Mouse (Mus musculus) embryonic facial prominence, embryonic 10.5 days (tissue): ENCODE data around the gene Dhx40. TPM values are rescaled to one million over a fixed set of nuclear protein-coding genes. Genes with fewer than 3 reads are reported as not detected.
A peak's percentile ranks its signal among the peaks of the same experiment; 100 is the strongest.
"Not testable (repeated sequence)": the region's sequence is repeated elsewhere in the genome, so short reads cannot be mapped to it uniquely, and the experiment has no call there.

Source experiments
- DNase-seq: peaks from one replicate; pipeline ENCODE4 v3.0.0-alpha.2; 2017; ENCODE audit warnings: low spot score
- H3K27ac ChIP-seq: fragments of 300-500 bp; sonication (generic); replicated peaks from 2 replicates; pipeline ENCODE4 v1.5.1; 2016; ENCODE audit warnings: mild to moderate bottlenecking
- H3K27me3 ChIP-seq: fragments of 300-500 bp; sonication (generic); replicated peaks from 2 replicates; pipeline ENCODE4 v1.6.1; 2016; ENCODE audit warnings: low read depth, mild to moderate bottlenecking; ENCODE audit not compliant: poor library complexity, severe bottlenecking
- H3K36me3 ChIP-seq: fragments of 300-500 bp; sonication (generic); replicated peaks from 2 replicates; pipeline ENCODE4 v1.6.1; 2016; ENCODE audit warnings: mild to moderate bottlenecking, moderate library complexity
- H3K4me1 ChIP-seq: fragments of 300-500 bp; sonication (generic); 2 replicates; pipeline ENCODE4 v1.6.1; 2016
- H3K4me3 ChIP-seq: fragments of 300-500 bp; sonication (generic); 2 replicates; pipeline ENCODE4 v1.5.1; 2016; ENCODE audit warnings: mild to moderate bottlenecking, moderate library complexity
- H3K9me3 ChIP-seq: fragments of 300-500 bp; sonication (generic); 2 replicates; pipeline ENCODE4 v1.6.1; 2016; ENCODE audit warnings: mild to moderate bottlenecking
- WGBS: fragments of 180-500 bp; shearing (Covaris S2); methylation state at CpG from one replicate; pipeline ENCODE4 v1.1.7; 2016; 5-methylcytosine and 5-hydroxymethylcytosine counted together
- polyA plus RNA-seq: library from polyadenylated mRNA; unstranded; fragments of >200 nt; fragmentation: Nextera tagmentation; extraction: Ambion mirVana; gene quantifications from 2 replicates; pipeline ENCODE4 v1.2.1, GENCODE M21; 2016

Gene Dhx40
- polyA plus RNA-seq, 1 experiment from 2014 or later = 34.6 TPM

GRCm38 (mm10) chr11:86810572-86811325 is 3.2 kb upstream of the Dhx40 start:
- Histone ChIP-seq H3K27me3 (no peaks in the 10 kb centered on the region), H3K9me3 (no peaks in the 10 kb centered on the region), H3K4me3 (no peak overlapping the region), H3K4me1 (peaks cover 12% of the 10 kb centered on the region), H3K27ac (no peak overlapping the region), H3K36me3 (peaks cover 6% of the 10 kb centered on the region)
- DNase-seq = no peak
- WGBS = 83% methylated on average over 2 of the region's 2 CpGs

DNA sequence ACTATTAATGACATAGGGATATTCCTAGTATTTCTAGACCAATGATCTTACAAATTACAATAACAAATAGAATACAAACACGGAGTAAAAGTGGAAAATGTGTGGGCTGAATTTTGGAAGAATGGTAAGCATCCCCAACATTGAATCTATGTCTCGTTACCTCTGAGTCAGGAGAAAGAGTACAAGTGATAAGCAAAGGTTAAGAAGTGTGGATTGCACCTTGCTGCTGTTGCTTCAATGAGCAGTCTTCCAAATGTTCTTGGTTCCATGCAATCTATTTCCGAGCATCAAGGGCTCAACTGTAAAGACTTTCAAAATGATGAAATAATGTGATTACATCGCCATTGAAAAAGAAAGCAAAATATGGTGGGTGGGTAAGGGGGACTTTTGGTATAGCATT is 2.3 kb upstream of the Dhx40 start:
- WGBS = 71% methylated on average over 4 of the region's 4 CpGs
- DNase-seq = no peak
- Histone ChIP-seq H3K36me3 (peaks cover 15% of the 10 kb centered on the region), H3K4me3 (no peak overlapping the region), H3K27ac (no peak overlapping the region), H3K27me3 (no peaks in the 10 kb centered on the region), H3K4me1 (peaks cover 12% of the 10 kb centered on the region), H3K9me3 (no peaks in the 10 kb centered on the region)

DNA sequence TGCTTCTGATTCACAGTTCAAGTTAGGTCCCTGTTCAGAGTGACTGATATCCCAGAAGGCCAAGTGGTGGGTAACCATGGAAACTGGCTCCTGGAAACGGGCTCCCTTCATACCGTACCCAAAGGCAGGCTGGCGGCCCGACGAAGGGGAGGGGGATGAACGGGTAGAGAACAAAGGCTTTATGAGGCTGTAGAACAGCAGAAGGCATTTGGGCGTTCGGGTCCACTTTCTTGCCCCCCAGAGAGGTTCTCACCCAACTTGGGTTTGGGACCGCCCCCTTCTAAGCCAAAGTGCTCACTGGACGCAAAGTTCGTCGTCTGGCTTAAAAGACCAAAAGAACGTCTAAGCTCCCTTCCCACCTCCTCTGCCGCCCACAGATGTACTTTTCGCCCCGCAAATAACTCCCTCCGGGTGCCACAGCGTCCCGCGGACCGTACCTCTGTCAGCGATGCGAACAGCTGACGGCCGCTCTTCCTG is 507 bp downstream of the Dhx40 start:
- no peaks in the 10 kb centered on the region for H3K9me3 ChIP-seq
- H3K27me3 ChIP-seq = no peaks in the 10 kb centered on the region
- H3K4me1 ChIP-seq = peaks cover 12% of the 10 kb centered on the region
- H3K36me3 ChIP-seq = peaks cover 43% of the 10 kb centered on the region
- H3K27ac ChIP-seq = peak overlapping the region; percentile 89
- DNase-seq = peak; percentile 77
- peak overlapping the region; percentile 99 for H3K4me3 ChIP-seq
- WGBS = 1% methylated on average over 25 of the region's 25 CpGs

GRCm38 (mm10) chr11:86794161-86794560 is 13.4 kb downstream of the Dhx40 start:
- Histone ChIP-seq H3K4me1 (no peaks in the 10 kb centered on the region), H3K36me3 (peaks cover 91% of the 10 kb centered on the region), H3K9me3 (no peaks in the 10 kb centered on the region), H3K4me3 (no peak overlapping the region), H3K27ac (no peak overlapping the region), H3K27me3 (no peaks in the 10 kb centered on the region)
- no peak for DNase-seq
- WGBS = 91% methylated on average over 1 of the region's 1 CpGs

DNA sequence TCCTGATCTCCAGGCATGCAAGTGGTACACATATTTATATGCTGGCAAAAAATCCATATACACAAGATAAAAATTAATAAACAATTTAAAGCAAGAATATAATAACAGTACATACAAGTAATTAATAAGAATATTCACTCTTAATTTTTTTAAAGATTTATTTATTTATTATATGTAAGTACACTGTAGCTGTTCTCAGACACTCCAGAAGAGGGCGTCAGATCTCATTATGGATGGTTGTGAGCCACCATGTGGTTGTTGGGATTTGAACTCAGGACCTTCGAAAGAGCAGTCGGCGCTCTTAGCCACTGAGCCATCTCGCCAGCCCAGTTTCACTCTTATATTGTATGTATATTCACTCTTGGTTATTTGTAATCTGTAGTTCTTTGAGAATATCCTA is 20.1 kb downstream of the Dhx40 start:
- not testable (repeated sequence) for H3K27me3 ChIP-seq, DNase-seq, H3K4me1 ChIP-seq, H3K9me3 ChIP-seq, H3K4me3 ChIP-seq, H3K27ac ChIP-seq
- 94% methylated on average over 5 of the region's 5 CpGs for WGBS
- H3K36me3 ChIP-seq = peaks cover 88% of the 10 kb centered on the region

- Histone ChIP-seq H3K4me1 (no peaks in the 10 kb centered on the region), H3K27ac (no peak overlapping the region), H3K36me3 (peaks cover 88% of the 10 kb centered on the region), H3K27me3 (no peaks in the 10 kb centered on the region), H3K4me3 (no peak overlapping the region), H3K9me3 (no peaks in the 10 kb centered on the region)
- no peak for DNase-seq
- WGBS = 93% methylated on average over 2 of the region's 2 CpGs
Observed at GRCm38 (mm10) chr11:86785767-86786166, 21.8 kb downstream of the Dhx40 start.

DNA sequence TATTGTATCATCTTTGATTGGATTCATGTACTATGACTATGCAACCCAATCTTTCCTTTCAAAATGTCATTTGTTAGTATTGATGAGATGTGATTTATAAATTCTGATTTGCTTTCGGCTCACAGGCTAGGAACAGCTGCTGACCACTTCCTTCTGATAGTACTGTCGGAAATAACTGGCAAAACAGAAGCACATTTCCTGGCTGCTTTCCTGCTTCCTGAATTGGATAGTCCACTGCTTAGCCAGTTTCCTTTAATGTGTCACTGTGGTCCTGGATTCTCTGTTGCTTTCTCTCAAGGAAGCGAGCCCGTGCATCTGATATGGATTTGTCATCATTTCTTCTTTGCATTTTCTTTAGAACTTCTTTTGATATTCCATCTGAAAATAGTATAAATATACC is 37.7 kb downstream of the Dhx40 start:
- H3K27me3 ChIP-seq = no peaks in the 10 kb centered on the region
- no peaks in the 10 kb centered on the region for H3K4me1 ChIP-seq
- no peaks in the 10 kb centered on the region for H3K9me3 ChIP-seq
- H3K27ac ChIP-seq = no peak overlapping the region
- H3K36me3 ChIP-seq = peaks cover 64% of the 10 kb centered on the region
- DNase-seq = no peak
- WGBS = 92% methylated on average over 4 of the region's 4 CpGs
- no peak overlapping the region for H3K4me3 ChIP-seq

GRCm38 (mm10) chr11:86764501-86764900 is 43.0 kb downstream of the Dhx40 start:
- 88% methylated on average over 2 of the region's 2 CpGs for WGBS
- no peak overlapping the region for H3K27ac ChIP-seq
- no peaks in the 10 kb centered on the region for H3K27me3 ChIP-seq
- H3K4me3 ChIP-seq = no peak overlapping the region
- H3K36me3 ChIP-seq = peaks cover 12% of the 10 kb centered on the region
- no peaks in the 10 kb centered on the region for H3K4me1 ChIP-seq
- no peaks in the 10 kb centered on the region for H3K9me3 ChIP-seq
- no peak for DNase-seq

GRCm38 (mm10) chr11:86763127-86763526 is 44.4 kb downstream of the Dhx40 start:
- H3K4me3 ChIP-seq, H3K36me3 ChIP-seq, H3K9me3 ChIP-seq, H3K4me1 ChIP-seq, DNase-seq, H3K27me3 ChIP-seq, H3K27ac ChIP-seq: not testable (repeated sequence)
- WGBS = 94% methylated on average over 11 of the region's 11 CpGs

DNA sequence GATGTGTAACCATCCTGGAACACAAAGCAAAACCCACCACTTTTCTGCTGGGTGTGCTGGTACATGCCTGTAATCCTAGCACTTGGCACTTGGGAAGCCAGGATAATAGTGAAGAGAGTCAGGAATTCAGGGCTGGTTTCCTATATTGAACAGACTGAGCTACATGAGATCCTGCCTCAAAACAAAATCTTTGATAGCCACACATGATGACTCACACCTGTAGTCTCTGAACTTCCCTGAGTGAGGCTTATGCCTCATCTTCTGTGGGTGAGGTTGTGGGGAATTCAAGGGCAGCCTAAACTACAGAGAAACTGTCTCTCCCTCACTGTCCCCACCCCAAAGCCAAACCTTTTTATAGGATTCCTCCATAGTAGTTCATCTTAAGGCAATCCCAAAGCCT is 47.2 kb downstream of the Dhx40 start:
- Histone ChIP-seq H3K4me1 (peaks cover 21% of the 10 kb centered on the region), H3K4me3 (no peak overlapping the region), H3K9me3 (no peaks in the 10 kb centered on the region), H3K27ac (no peak overlapping the region), H3K27me3 (no peaks in the 10 kb centered on the region), H3K36me3 (no peaks in the 10 kb centered on the region)
- no peak for DNase-seq

- H3K4me1 ChIP-seq = peaks cover 25% of the 10 kb centered on the region
- H3K36me3 ChIP-seq = no peaks in the 10 kb centered on the region
- WGBS = 89% methylated on average over 2 of the region's 2 CpGs
- H3K27me3 ChIP-seq = no peaks in the 10 kb centered on the region
- no peak overlapping the region for H3K4me3 ChIP-seq
- H3K9me3 ChIP-seq = no peaks in the 10 kb centered on the region
- no peak for DNase-seq
- H3K27ac ChIP-seq = no peak overlapping the region
Observed at GRCm38 (mm10) chr11:86759886-86760285, 47.7 kb downstream of the Dhx40 start.

DNA sequence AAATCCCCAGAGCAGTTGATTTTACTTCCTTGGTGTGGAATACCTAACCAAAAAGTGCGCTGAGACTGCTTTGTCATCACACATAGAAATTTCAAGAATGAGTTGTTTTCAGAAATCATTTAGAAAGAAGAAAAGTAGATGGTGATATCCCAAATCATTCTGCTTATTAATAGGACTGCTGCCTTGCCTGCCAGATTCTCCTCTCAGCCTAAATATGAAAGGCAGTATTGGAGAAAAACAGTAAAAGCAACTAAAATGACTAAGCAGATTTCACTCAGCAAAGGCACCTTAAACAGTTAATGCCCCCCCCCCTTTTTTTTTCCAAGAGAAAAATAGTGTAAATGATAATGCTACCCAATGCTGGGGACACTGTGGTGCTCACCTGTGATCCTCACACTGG is 48.3 kb downstream of the Dhx40 start:
- no peaks in the 10 kb centered on the region for H3K36me3 ChIP-seq
- no peaks in the 10 kb centered on the region for H3K27me3 ChIP-seq
- WGBS = 90% methylated on average over 1 of the region's 1 CpGs
- peaks cover 27% of the 10 kb centered on the region for H3K4me1 ChIP-seq
- H3K4me3 ChIP-seq = no peak overlapping the region
- H3K9me3 ChIP-seq = no peaks in the 10 kb centered on the region
- H3K27ac ChIP-seq = no peak overlapping the region
- DNase-seq = no peak

DNA sequence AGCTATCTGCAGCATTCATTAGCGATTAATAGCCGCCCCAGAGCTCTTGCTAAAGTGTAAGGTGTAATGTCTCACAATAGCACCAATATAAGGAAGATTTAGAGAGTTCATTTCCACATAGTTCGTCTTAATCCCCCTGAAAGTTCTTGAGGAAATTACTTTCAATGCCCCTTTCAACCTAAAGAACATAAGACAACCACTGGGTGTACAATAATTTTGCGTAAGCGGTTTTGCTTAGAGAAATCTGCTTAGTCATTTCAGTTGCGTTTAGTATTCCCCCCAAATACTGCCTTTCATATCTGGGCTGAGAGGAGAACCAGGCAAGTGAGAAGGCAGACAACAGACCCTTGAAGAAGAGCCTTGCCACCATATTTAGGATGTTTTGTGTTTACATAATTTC is 49.0 kb downstream of the Dhx40 start:
- peak overlapping the region; percentile 96 for H3K27ac ChIP-seq
- no peaks in the 10 kb centered on the region for H3K9me3 ChIP-seq
- peak overlapping the region; percentile 71 for H3K4me3 ChIP-seq
- peaks cover 27% of the 10 kb centered on the region for H3K4me1 ChIP-seq
- no peak for DNase-seq
- peaks cover 4% of the 10 kb centered on the region for H3K36me3 ChIP-seq
- no peaks in the 10 kb centered on the region for H3K27me3 ChIP-seq
- 41% methylated on average over 6 of the region's 6 CpGs for whole genome bisulfite sequencing
